Mouse (Mus musculus) R1 (cell line): ENCODE measurements around the gene V1rd19.
"Not testable (repeated sequence)": the region's sequence is repeated elsewhere in the genome, so short reads cannot be mapped to it uniquely, and the experiment has no call there.

Source experiments
- DNase-seq: peaks from one replicate; pipeline ENCODE4 v3.0.0-alpha.2; 2018; ENCODE audit warnings: low read depth, low spot score

Gene V1rd19

GRCm38 (mm10) chr7:24001391-24001790, at the start of gene V1rd19:
Gene V1rd19 (plus strand): TSS chr7:24001691.
- no peak for DNase-seq

GRCm38 (mm10) chr7:23968044-23968443, 33.4 kb upstream of the V1rd19 start:
- DNase-seq: not testable (repeated sequence)

- not testable (repeated sequence) for DNase-seq
Observed at GRCm38 (mm10) chr7:23974315-23974714, 27.2 kb upstream of the V1rd19 start, which contains the start of gene Vmn1r181. Gene Vmn1r181 (plus strand): TSS chr7:23974615.

GRCm38 (mm10) chr7:24052660-24053304, 51.3 kb downstream of the V1rd19 start, which contains the start of gene Vmn1r183:
Gene Vmn1r183 (plus strand): TSS chr7:24053254.
- no peak for DNase-seq
